Mouse (Mus musculus): ENCODE results near the gene Ddn. TPM values are rescaled to one million over a fixed set of nuclear protein-coding genes. Genes with fewer than 3 reads are reported as not detected.

The Ddn gene
- polyA plus RNA-seq, 1 experiment from 2014 or later: 0.48 TPM

DNA sequence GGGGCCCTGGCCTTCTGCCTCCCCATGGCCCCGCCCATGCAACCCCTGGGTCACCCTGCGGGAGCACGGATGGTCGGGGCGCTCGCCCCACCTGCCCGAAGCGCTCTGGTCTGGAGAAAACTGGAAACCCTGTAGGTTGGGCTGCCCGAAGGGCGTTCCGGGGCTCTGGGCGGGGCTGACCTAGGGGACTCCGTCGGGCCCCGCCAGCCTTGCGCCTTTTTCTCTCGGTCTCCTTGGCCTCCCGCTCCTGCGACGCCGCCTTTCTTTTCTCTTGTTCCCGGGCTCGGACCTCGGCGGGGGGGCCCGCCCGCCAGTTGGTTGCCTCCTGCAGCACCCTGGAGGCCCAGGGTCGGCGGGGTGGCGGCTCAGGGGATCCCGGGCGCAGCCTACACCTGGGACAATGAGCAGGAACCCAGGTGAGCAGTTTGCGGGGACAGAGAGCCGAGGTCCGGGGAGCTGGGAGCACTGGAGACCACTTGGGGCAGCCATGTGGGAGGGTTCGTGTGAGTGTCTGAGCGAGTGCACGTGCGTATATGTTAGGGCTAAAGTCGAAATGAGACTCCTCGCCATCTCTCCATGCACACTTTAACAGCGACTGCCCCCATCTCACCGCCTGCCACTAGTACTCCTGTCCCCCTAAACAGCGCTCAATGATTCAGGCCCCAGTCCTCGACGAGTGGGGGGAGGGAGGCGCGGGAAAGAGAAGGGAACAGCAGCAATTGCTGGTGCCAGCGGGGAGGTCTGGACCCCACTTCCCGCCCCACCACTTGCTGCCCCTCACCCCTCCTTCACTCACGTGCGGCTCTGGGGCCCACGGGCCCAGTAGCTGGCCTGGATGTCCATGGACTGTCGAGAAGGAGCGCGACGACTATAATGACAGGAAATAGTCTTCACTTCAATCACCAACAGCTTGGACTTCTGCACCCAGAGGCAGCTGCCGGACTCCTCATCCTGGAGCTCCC lies 2.2 kb downstream of the Ddn start:
- WGBS: 1% methylated on average over 58 of the region's 58 CpGs
- peak overlapping the region; percentile 33 for H3K4me3 ChIP-seq (ENCODE audit: low read depth, low read length)
- peak overlapping the region; percentile 48 for H3K4me2 ChIP-seq (ENCODE audit: low read depth)
- no peak for ATAC-seq (ENCODE audit: insufficient read depth, low FRiP score, low TSS enrichment)
- no peaks in the 10 kb centered on the region for H3K9me3 ChIP-seq (ENCODE audit: control insufficient read depth, low read length)
- H3K27ac ChIP-seq (ENCODE audit: low read depth, low read length): no peak overlapping the region
- peaks cover 78% of the 10 kb centered on the region for H3K27me3 ChIP-seq (ENCODE audit: control insufficient read depth, insufficient read depth, low read length)
- H3K36me3 ChIP-seq (ENCODE audit: control insufficient read depth, insufficient read depth, low read length): no peaks in the 10 kb centered on the region
- peak overlapping the region; percentile 32; the same call in 1 of the 2 replicates for H3K9ac ChIP-seq (ENCODE audit: low read length)
- peak; percentile 22 for DNase-seq (ENCODE audit: low spot score)
- H3K4me1 ChIP-seq (ENCODE audit: control insufficient read depth, insufficient read depth, low read length): peaks cover 30% of the 10 kb centered on the region

GRCm38 (mm10) chr15:98806071-98806808 lies 3.0 kb downstream of the Ddn start:
- Histone ChIP-seq H3K4me1 (ENCODE audit: control insufficient read depth, insufficient read depth, low read length) (peaks cover 30% of the 10 kb centered on the region), H3K4me3 (ENCODE audit: low read depth, low read length) (peak overlapping the region; percentile 40), H3K9ac (ENCODE audit: low read length) (peak overlapping the region; percentile 60; the same call in 1 of the 2 replicates), H3K36me3 (ENCODE audit: control insufficient read depth, insufficient read depth, low read length) (no peaks in the 10 kb centered on the region), H3K9me3 (ENCODE audit: control insufficient read depth, low read length) (no peaks in the 10 kb centered on the region), H3K27ac (ENCODE audit: low read depth, low read length) (no peak overlapping the region), H3K4me2 (ENCODE audit: low read depth) (peak overlapping the region; percentile 79), H3K27me3 (ENCODE audit: control insufficient read depth, insufficient read depth, low read length) (peaks cover 86% of the 10 kb centered on the region)
- WGBS: 2% methylated on average over 30 of the region's 30 CpGs
- ATAC-seq (ENCODE audit: insufficient read depth, low FRiP score, low TSS enrichment): no peak
- DNase-seq (ENCODE audit: low spot score): peak; percentile 31

DNA sequence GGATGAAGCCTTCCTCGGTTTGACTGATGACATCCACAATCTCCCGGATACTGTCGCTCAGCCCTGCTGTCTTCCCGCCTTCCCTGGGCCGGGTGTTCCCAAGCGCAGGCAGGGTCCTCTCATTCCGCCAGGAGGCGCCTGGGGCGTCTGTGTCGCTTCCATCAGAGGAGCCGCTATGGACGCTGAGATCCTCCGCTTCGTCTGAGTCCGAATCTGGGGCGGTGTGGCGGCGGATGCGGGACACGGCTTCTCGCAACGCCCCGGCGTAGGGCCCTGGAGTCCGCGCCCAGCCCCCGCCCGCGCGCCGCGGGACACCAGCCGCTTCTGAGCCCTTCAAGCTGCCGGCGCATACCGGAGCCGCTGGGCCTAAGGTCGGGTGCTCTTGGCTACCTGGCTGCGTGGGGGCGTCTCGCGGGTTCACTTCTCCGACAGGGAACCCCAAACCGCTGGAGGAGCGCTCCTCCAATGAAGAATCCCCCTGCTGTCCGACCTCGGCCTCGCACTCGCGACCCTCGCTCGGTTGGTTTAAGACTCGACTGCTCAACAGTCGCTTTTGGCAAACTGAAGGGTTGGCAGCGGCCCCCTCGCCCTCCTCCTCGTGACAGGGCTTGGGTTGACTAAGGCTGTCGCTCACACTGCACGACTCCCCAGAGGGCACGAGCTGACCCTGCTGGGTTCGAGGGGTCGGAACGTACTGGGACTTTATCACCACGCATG lies 3.8 kb downstream of the Ddn start:
- no peaks in the 10 kb centered on the region for H3K36me3 ChIP-seq (ENCODE audit: control insufficient read depth, insufficient read depth, low read length)
- DNase-seq (ENCODE audit: low spot score) (peak; percentile 86), ATAC-seq (ENCODE audit: insufficient read depth, low FRiP score, low TSS enrichment) (peak; percentile 46; the same call in 1 of the 2 replicates)
- no peak overlapping the region for H3K27ac ChIP-seq (ENCODE audit: low read depth, low read length)
- H3K27me3 ChIP-seq (ENCODE audit: control insufficient read depth, insufficient read depth, low read length): peaks cover 94% of the 10 kb centered on the region
- peak overlapping the region; percentile 60 for H3K9ac ChIP-seq (ENCODE audit: low read length)
- peak overlapping the region; percentile 79 for H3K4me2 ChIP-seq (ENCODE audit: low read depth)
- peaks cover 30% of the 10 kb centered on the region for H3K4me1 ChIP-seq (ENCODE audit: control insufficient read depth, insufficient read depth, low read length)
- WGBS: under 1% methylated on average over 64 of the region's 64 CpGs
- H3K9me3 ChIP-seq (ENCODE audit: control insufficient read depth, low read length): no peaks in the 10 kb centered on the region
- peak overlapping the region; percentile 40 for H3K4me3 ChIP-seq (ENCODE audit: low read depth, low read length)

- Histone ChIP-seq H3K4me2 (ENCODE audit: low read depth) (no peak overlapping the region), H3K4me3 (ENCODE audit: low read depth, low read length) (peak overlapping the region; percentile 10; the same call in 1 of the 2 replicates), H3K9ac (ENCODE audit: low read length) (no peak overlapping the region; the same call in 1 of the 2 replicates), H3K36me3 (ENCODE audit: control insufficient read depth, insufficient read depth, low read length) (no peaks in the 10 kb centered on the region), H3K27me3 (ENCODE audit: control insufficient read depth, insufficient read depth, low read length) (peaks cover 96% of the 10 kb centered on the region), H3K9me3 (ENCODE audit: control insufficient read depth, low read length) (no peaks in the 10 kb centered on the region), H3K4me1 (ENCODE audit: control insufficient read depth, insufficient read depth, low read length) (peaks cover 32% of the 10 kb centered on the region), H3K27ac (ENCODE audit: low read depth, low read length) (no peak overlapping the region)
- 1% methylated on average over 32 of the region's 32 CpGs for WGBS
- peak; percentile 88 for DNase-seq (ENCODE audit: low spot score)
- no peak for ATAC-seq (ENCODE audit: insufficient read depth, low FRiP score, low TSS enrichment)
Observed at GRCm38 (mm10) chr15:98804054-98804453, 5.2 kb downstream of the Ddn start.

GRCm38 (mm10) chr15:98802926-98803325 lies 6.4 kb downstream of the Ddn start:
- ATAC-seq (ENCODE audit: insufficient read depth, low FRiP score, low TSS enrichment) (no peak), DNase-seq (ENCODE audit: low spot score) (peak; percentile 10)
- H3K4me1 ChIP-seq (ENCODE audit: control insufficient read depth, insufficient read depth, low read length): peaks cover 37% of the 10 kb centered on the region

DNA sequence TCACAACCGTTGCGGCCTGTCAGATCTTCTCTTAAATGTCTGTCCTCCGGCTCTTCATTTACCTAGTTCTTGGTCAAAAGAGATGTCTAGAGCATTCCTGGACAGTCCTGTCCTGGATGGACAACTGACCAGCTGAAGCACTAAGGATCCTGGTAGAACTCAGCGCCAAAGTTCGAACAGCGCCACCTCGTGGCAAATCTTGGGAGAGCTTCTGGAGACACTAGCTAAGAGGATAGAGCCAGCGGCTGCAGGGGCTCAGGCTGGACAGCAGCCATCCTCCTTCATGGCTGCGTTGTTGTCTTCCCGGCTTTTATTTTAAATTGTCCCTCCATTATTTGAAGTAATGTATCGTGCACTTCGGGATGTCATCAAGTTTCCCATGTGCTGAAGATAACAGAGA lies 9.9 kb downstream of the Ddn start:
- Histone ChIP-seq H3K27me3 (ENCODE audit: control insufficient read depth, insufficient read depth, low read length) (peaks cover 92% of the 10 kb centered on the region), H3K9me3 (ENCODE audit: control insufficient read depth, low read length) (no peaks in the 10 kb centered on the region), H3K4me1 (ENCODE audit: control insufficient read depth, insufficient read depth, low read length) (peaks cover 26% of the 10 kb centered on the region), H3K36me3 (ENCODE audit: control insufficient read depth, insufficient read depth, low read length) (no peaks in the 10 kb centered on the region), H3K4me2 (ENCODE audit: low read depth) (no peak overlapping the region), H3K9ac (ENCODE audit: low read length) (no peak overlapping the region), H3K4me3 (ENCODE audit: low read depth, low read length) (no peak overlapping the region), H3K27ac (ENCODE audit: low read depth, low read length) (no peak overlapping the region)
- 9% methylated on average over 12 of the region's 12 CpGs for WGBS
- ATAC-seq (ENCODE audit: insufficient read depth, low FRiP score, low TSS enrichment) (no peak), DNase-seq (ENCODE audit: low spot score) (peak; percentile 90)

More at GRCm38 (mm10) chr15:98802926-98803325, 6.4 kb downstream of the Ddn start:
- Histone ChIP-seq H3K4me2 (ENCODE audit: low read depth) (no peak overlapping the region), H3K36me3 (ENCODE audit: control insufficient read depth, insufficient read depth, low read length) (no peaks in the 10 kb centered on the region), H3K9me3 (ENCODE audit: control insufficient read depth, low read length) (no peaks in the 10 kb centered on the region), H3K27ac (ENCODE audit: low read depth, low read length) (no peak overlapping the region), H3K9ac (ENCODE audit: low read length) (no peak overlapping the region), H3K4me3 (ENCODE audit: low read depth, low read length) (no peak overlapping the region), H3K27me3 (ENCODE audit: control insufficient read depth, insufficient read depth, low read length) (peaks cover 94% of the 10 kb centered on the region)
- 5% methylated on average over 8 of the region's 8 CpGs for WGBS

DNA sequence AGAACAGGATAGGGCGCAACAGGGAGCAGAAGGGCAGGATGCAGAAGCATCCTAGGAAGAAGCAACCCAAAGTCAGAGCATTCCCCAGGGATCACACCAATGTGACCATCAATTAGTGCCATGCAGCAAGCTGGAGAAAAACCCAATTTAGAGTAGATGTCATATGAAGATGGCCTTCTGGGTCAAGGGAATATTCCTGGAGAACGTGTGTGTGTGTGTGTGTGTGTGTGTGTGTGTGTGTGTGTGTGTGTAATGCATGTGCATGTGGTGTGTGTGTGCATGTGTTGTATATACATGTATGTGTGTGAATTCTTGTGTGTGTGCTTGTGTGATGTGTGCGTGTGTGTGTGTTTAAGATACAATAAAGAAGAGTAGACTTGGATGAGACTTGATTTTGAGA lies 10.4 kb downstream of the Ddn start:
- Histone ChIP-seq H3K27me3 (ENCODE audit: control insufficient read depth, insufficient read depth, low read length) (peaks cover 93% of the 10 kb centered on the region), H3K9me3 (ENCODE audit: control insufficient read depth, low read length) (no peaks in the 10 kb centered on the region), H3K9ac (ENCODE audit: low read length) (no peak overlapping the region), H3K36me3 (ENCODE audit: control insufficient read depth, insufficient read depth, low read length) (no peaks in the 10 kb centered on the region), H3K4me3 (ENCODE audit: low read depth, low read length) (no peak overlapping the region), H3K4me1 (ENCODE audit: control insufficient read depth, insufficient read depth, low read length) (peaks cover 21% of the 10 kb centered on the region), H3K4me2 (ENCODE audit: low read depth) (no peak overlapping the region), H3K27ac (ENCODE audit: low read depth, low read length) (no peak overlapping the region)
- ATAC-seq (ENCODE audit: insufficient read depth, low FRiP score, low TSS enrichment) (no peak), DNase-seq (ENCODE audit: low spot score) (no peak)
- 42% methylated on average over 3 of the region's 3 CpGs for WGBS

- WGBS: 2% methylated on average over 28 of the region's 28 CpGs
- Histone ChIP-seq H3K4me2 (ENCODE audit: low read depth) (peak overlapping the region; percentile 19; the same call in 1 of the 2 replicates), H3K9ac (ENCODE audit: low read length) (no peak overlapping the region), H3K27me3 (ENCODE audit: control insufficient read depth, insufficient read depth, low read length) (peaks cover 93% of the 10 kb centered on the region), H3K27ac (ENCODE audit: low read depth, low read length) (0 out of 2 replicates have a peak overlapping the region, but pooled peaks have one; percentile 44), H3K36me3 (ENCODE audit: control insufficient read depth, insufficient read depth, low read length) (no peaks in the 10 kb centered on the region), H3K9me3 (ENCODE audit: control insufficient read depth, low read length) (no peaks in the 10 kb centered on the region), H3K4me3 (ENCODE audit: low read depth, low read length) (no peak overlapping the region), H3K4me1 (ENCODE audit: control insufficient read depth, insufficient read depth, low read length) (peaks cover 26% of the 10 kb centered on the region)
- ATAC-seq (ENCODE audit: insufficient read depth, low FRiP score, low TSS enrichment) (peak; percentile 96), DNase-seq (ENCODE audit: low spot score) (peak; percentile 94)
Observed at GRCm38 (mm10) chr15:98797835-98798492, 11.3 kb downstream of the Ddn start.

Data from neural tube, embryonic 11.5 days (tissue).